Mouse (Mus musculus): ENCODE results near the gene Def8. TPM values are rescaled to one million over a fixed set of nuclear protein-coding genes. Genes with fewer than 3 reads are reported as not detected.

The Def8 gene
- polyA plus RNA-seq, 1 experiment: 6.4 TPM

GRCm38 (mm10) chr8:123408586-123409544, 14.5 kb upstream of the Def8 start:
- no peak for TF ChIP-seq GATA1 (IDR thresholded peaks at IDR 0.05; ENCODE audit: low read length)

- TF ChIP-seq GATA1 (IDR thresholded peaks at IDR 0.05; ENCODE audit: low read length): no peak
Measured at GRCm38 (mm10) chr8:123410049-123410587, 13.2 kb upstream of the Def8 start.

DNA sequence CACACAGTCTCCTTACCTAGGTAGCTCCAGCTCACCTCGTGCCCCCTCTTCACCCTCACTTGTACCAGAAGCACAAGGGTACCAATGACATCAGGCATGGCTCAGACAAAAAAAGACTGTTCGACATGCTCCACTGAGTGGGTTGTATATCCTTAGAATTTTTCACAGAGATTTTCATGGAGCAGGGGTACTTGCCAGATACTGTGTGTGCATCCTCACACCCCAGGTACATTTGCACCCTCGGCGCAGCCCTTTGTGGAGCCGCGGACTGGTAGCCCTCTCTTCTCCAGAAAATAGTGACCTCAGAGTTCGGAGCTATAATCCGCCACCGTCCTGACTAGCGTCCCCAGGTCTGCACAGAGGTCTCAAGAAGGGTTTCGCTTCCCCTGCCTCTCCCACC, 12.5 kb upstream of the Def8 start:
- no peak for TF ChIP-seq GATA1 (IDR thresholded peaks at IDR 0.05; ENCODE audit: low read length)

GRCm38 (mm10) chr8:123411246-123411645, 12.1 kb upstream of the Def8 start, which contains the start of gene Tubb3:
TSS of gene Tubb3 (plus strand) at chr8:123411424.
- no peak for TF ChIP-seq GATA1 (IDR thresholded peaks at IDR 0.05; ENCODE audit: low read length)

GRCm38 (mm10) chr8:123411781-123412327, 11.5 kb upstream of the Def8 start:
- TF ChIP-seq GATA1 (IDR thresholded peaks at IDR 0.05; ENCODE audit: low read length): no peak

- no peak for TF ChIP-seq GATA1 (IDR thresholded peaks at IDR 0.05; ENCODE audit: low read length)
Measured at GRCm38 (mm10) chr8:123412560-123413170, 10.7 kb upstream of the Def8 start.

- TF ChIP-seq GATA1 (IDR thresholded peaks at IDR 0.05; ENCODE audit: low read length): no peak
Measured at GRCm38 (mm10) chr8:123414255-123414654, 9.1 kb upstream of the Def8 start.

GRCm38 (mm10) chr8:123415967-123416943, 7.1 kb upstream of the Def8 start:
- TF ChIP-seq GATA1 (IDR thresholded peaks at IDR 0.05; ENCODE audit: low read length): peak; percentile 24

- TF ChIP-seq GATA1 (IDR thresholded peaks at IDR 0.05; ENCODE audit: low read length): no peak
Measured at GRCm38 (mm10) chr8:123416944-123417555, 6.3 kb upstream of the Def8 start.

GRCm38 (mm10) chr8:123419711-123420110, 3.6 kb upstream of the Def8 start:
- no peak for TF ChIP-seq GATA1 (IDR thresholded peaks at IDR 0.05; ENCODE audit: low read length)

DNA sequence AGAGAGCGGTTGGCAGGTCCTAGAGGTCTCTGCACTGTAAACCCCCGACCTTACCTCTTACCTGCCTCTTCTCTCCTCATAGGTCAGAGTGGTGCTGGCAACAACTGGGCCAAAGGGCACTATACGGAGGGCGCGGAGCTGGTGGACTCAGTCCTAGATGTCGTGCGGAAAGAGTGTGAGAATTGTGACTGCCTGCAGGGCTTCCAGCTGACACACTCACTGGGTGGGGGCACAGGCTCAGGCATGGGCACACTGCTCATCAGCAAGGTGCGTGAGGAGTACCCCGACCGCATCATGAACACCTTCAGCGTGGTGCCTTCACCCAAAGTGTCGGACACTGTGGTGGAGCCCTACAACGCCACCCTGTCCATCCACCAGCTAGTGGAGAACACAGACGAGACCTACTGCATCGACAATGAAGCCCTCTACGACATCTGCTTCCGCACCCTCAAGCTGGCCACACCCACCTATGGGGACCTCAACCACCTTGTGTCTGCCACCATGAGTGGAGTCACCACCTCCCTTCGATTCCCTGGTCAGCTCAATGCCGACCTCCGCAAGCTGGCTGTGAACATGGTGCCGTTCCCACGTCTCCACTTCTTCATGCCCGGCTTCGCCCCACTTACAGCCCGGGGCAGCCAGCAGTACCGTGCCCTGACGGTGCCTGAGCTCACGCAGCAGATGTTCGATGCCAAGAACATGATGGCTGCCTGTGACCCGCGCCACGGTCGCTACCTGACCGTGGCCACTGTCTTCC, 2.6 kb upstream of the Def8 start:
- no peak for TF ChIP-seq GATA1 (IDR thresholded peaks at IDR 0.05; ENCODE audit: low read length)

GRCm38 (mm10) chr8:123421325-123421724, 2.0 kb upstream of the Def8 start:
- TF ChIP-seq GATA1 (IDR thresholded peaks at IDR 0.05; ENCODE audit: low read length): no peak

GRCm38 (mm10) chr8:123422056-123422780, 1.1 kb upstream of the Def8 start:
- TF ChIP-seq GATA1 (IDR thresholded peaks at IDR 0.05; ENCODE audit: low read length): no peak
